ENCODE assay signal across 25 mouse cellular contexts in genomic region chr10:45080490-45080889, GRCm38 (mm10). TPM values are rescaled to one million over a fixed set of nuclear protein-coding genes. Genes with fewer than 3 reads are reported as not detected.
DNase-seq lines count a peak whose midpoint lies in the region; ATAC-seq and TF ChIP-seq lines count a peak whose summit lies in the region.
"Had no signal": no experiment of that assay in that cellular context is flagged by ENCODE, and none has a peak within 500 bp of the region (broad histone marks: within the 10 kb centered on the region; RNA-seq: fewer than 3 reads in every experiment).

No protein-coding gene starts in this region.

- no peak for TF ChIP-seq CTCF in MEL (IDR thresholded peaks at IDR 0.05 in 2 of 3, conservative IDR thresholded peaks at IDR 0.05 in 1 of 3; ENCODE audit: control insufficient read depth in 1 of 3, insufficient read depth in 1 of 3, low read depth in 2 of 3, low read length in 3 of 3, poor library complexity in 1 of 3, severe bottlenecking in 1 of 3)
- TF ChIP-seq CTCF in kidney, adult 2 months (conservative IDR thresholded peaks at IDR 0.05; ENCODE audit: insufficient read depth, insufficient read length, low read depth, low read length) = no peak

- H3K27me3 ChIP-seq in lung, embryonic 15.5 days = no peaks in the 10 kb centered on the region
- no peaks in the 10 kb centered on the region for H3K27me3 ChIP-seq in megakaryocyte, embryonic 14.5 days (replicated peaks)
- H3K27me3 ChIP-seq in MEL (ENCODE audit: control insufficient read depth in 1 of 2, insufficient read depth in 2 of 2, low read length in 2 of 2) = no peaks in the 10 kb centered on the region
- H3K27me3 ChIP-seq in kidney, adult 2 months (replicated peaks; ENCODE audit: control insufficient read depth, insufficient read depth, low read length) = no peaks in the 10 kb centered on the region
- H3K27me3 ChIP-seq: embryonic facial prominence, embryonic 12.5 days; embryonic facial prominence, embryonic 15.5 days; forebrain, embryonic 12.5 days; forebrain, embryonic 15.5 days; heart, embryonic 13.5 days; Patski had no signal

- no peaks in the 10 kb centered on the region for H3K36me3 ChIP-seq in lung, embryonic 15.5 days
- H3K36me3 ChIP-seq in megakaryocyte, embryonic 14.5 days (replicated peaks; ENCODE audit: low read length) = peaks cover 40% of the 10 kb centered on the region
- H3K36me3 ChIP-seq in MEL (ENCODE audit: control insufficient read depth in 1 of 2, insufficient read depth in 2 of 2, low read length in 2 of 2) = peaks cover 5 to 22% of the 10 kb centered on the region in 2 experiments
- no peaks in the 10 kb centered on the region for H3K36me3 ChIP-seq in kidney, adult 2 months (ENCODE audit: control insufficient read depth, insufficient read depth, low read length)
- H3K36me3 ChIP-seq: forebrain, embryonic 15.5 days had no signal

- H3K79me2 ChIP-seq in MEL (ENCODE audit: control insufficient read depth, insufficient read depth, low read length, poor library complexity) = peaks cover 31% of the 10 kb centered on the region

- no peak overlapping the region; the same call in 1 of the 2 replicates for H3K4me2 ChIP-seq in lung, embryonic 15.5 days
- H3K4me2 ChIP-seq: embryonic facial prominence, embryonic 12.5 days; embryonic facial prominence, embryonic 15.5 days; forebrain, embryonic 12.5 days; forebrain, embryonic 15.5 days; heart, embryonic 13.5 days; hindbrain, embryonic 14.5 days had no signal

- no peaks in the 10 kb centered on the region for H3K9me3 ChIP-seq in lung, embryonic 15.5 days
- H3K9me3 ChIP-seq in megakaryocyte, embryonic 14.5 days = no peaks in the 10 kb centered on the region
- no peaks in the 10 kb centered on the region for H3K9me3 ChIP-seq in MEL (replicated peaks; ENCODE audit: insufficient read depth, low read length)
- H3K9me3 ChIP-seq: embryonic facial prominence, embryonic 12.5 days; embryonic facial prominence, embryonic 15.5 days; forebrain, embryonic 12.5 days; forebrain, embryonic 15.5 days; heart, embryonic 10.5 days; heart, embryonic 13.5 days had no signal

- no peak for TF ChIP-seq POLR2A in MEL (IDR thresholded peaks at IDR 0.05; ENCODE audit: control insufficient read depth in 1 of 2, insufficient read depth in 1 of 2, low read depth in 1 of 2, low read length in 2 of 2, poor library complexity in 1 of 2)
- no peak for TF ChIP-seq POLR2A in kidney, adult 2 months (IDR thresholded peaks at IDR 0.05; ENCODE audit: low read depth, low read length)

- H3K27ac ChIP-seq in lung, embryonic 15.5 days = peak overlapping the region; percentile 92
- no peak overlapping the region; the same call in 1 of the 2 replicates for H3K27ac ChIP-seq in MEL (ENCODE audit: control insufficient read depth, low read depth, low read length)
- no peak overlapping the region for H3K27ac ChIP-seq in kidney, adult 2 months (ENCODE audit: insufficient read depth, low read depth, low read length)
- H3K27ac ChIP-seq: embryonic facial prominence, embryonic 12.5 days; embryonic facial prominence, embryonic 15.5 days; forebrain, embryonic 12.5 days; forebrain, embryonic 15.5 days; heart, embryonic 10.5 days; heart, embryonic 13.5 days; hindbrain, embryonic 14.5 days had no signal

- no peak for TF ChIP-seq EP300 in MEL (IDR thresholded peaks at IDR 0.05; ENCODE audit: low read depth in 1 of 2, low read length in 2 of 2)

- no peak overlapping the region for H3K9ac ChIP-seq in lung, embryonic 15.5 days
- H3K9ac ChIP-seq in MEL (ENCODE audit: control insufficient read depth, low read depth, low read length, poor library complexity, severe bottlenecking) = no peak overlapping the region
- H3K9ac ChIP-seq: embryonic facial prominence, embryonic 12.5 days; embryonic facial prominence, embryonic 15.5 days; forebrain, embryonic 12.5 days; forebrain, embryonic 15.5 days; heart, embryonic 13.5 days; hindbrain, embryonic 14.5 days had no signal

- peaks cover 59% of the 10 kb centered on the region for H3K4me1 ChIP-seq in lung, embryonic 15.5 days
- peaks cover 95% of the 10 kb centered on the region for H3K4me1 ChIP-seq in megakaryocyte, embryonic 14.5 days
- peaks cover 3 to 24% of the 10 kb centered on the region in 2 experiments; a peak in 2 of 4 replicates for H3K4me1 ChIP-seq in MEL (ENCODE audit: control insufficient read depth in 1 of 2, insufficient read depth in 2 of 2, low read length in 2 of 2)
- H3K4me1 ChIP-seq in kidney, adult 2 months (ENCODE audit: control insufficient read depth, insufficient read depth, low read length) = no peaks in the 10 kb centered on the region

- no peak for TF ChIP-seq RAD21 in MEL (IDR thresholded peaks at IDR 0.05; ENCODE audit: low read depth, low read length)

- DNase-seq in lung, postnatal 4 days = no peak
- DNase-seq in MEL (ENCODE audit: low read depth, low spot score) = peak; percentile 34
- no peak for DNase-seq in kidney, adult 8-10 months
- no peak for DNase-seq in kidney, adult 2 months
- DNase-seq: adrenal gland, postnatal 10 days; adrenal gland, postnatal 36 days; cerebellum, adult 18-20 months; cerebellum, adult 9-10 months; cerebellum, postnatal 14 days; gastrocnemius, postnatal 25 days; heart, adult 18-20 months; heart, postnatal 14 days; heart, postnatal 4 days had no signal

- WGBS in lung, embryonic 15.5 days = 58% methylated on average over 6 of the region's 6 CpGs
- 85% methylated on average over 6 of the region's 6 CpGs for WGBS in kidney, adult 2 months

- no peak overlapping the region for H3K4me3 ChIP-seq in lung, embryonic 15.5 days
- H3K4me3 ChIP-seq in megakaryocyte, embryonic 14.5 days (replicated peaks) = peak overlapping the region; percentile 81
- H3K4me3 ChIP-seq in MEL (ENCODE audit: control insufficient read depth in 1 of 2, insufficient read depth in 1 of 2, low read depth in 2 of 2, low read length in 2 of 2) = no peak overlapping the region
- H3K4me3 ChIP-seq in kidney, adult 2 months (ENCODE audit: insufficient read depth, low read depth, low read length) = no peak overlapping the region
- H3K4me3 ChIP-seq: embryonic facial prominence, embryonic 12.5 days; embryonic facial prominence, embryonic 15.5 days; forebrain, embryonic 12.5 days; forebrain, embryonic 15.5 days; heart, embryonic 10.5 days; heart, embryonic 13.5 days had no signal

- no peak for ATAC-seq in lung, embryonic 15.5 days (ENCODE audit: borderline replicate concordance, extremely low read depth, low FRiP score, low TSS enrichment)
- ATAC-seq in megakaryocyte, adult 5-6 weeks (ENCODE audit: poor library complexity, severe bottlenecking) = no peak
- ATAC-seq in megakaryocyte progenitor cell, adult 5-6 weeks (replicated peaks; ENCODE audit: poor library complexity) = peak; percentile 30; the same call in 1 of the 2 replicates
- ATAC-seq: forebrain, embryonic 15.5 days; Patski had no signal

TF ChIP-seq in MEL, 35 proteins besides CTCF, POLR2A, EP300 and RAD21:
- TF ChIP-seq GATA1 (IDR thresholded peaks at IDR 0.05; ENCODE audit: low read depth, low read length) (peak; percentile 61), MYC (IDR thresholded peaks at IDR 0.05; ENCODE audit: low read depth, low read length) (no peak), MYB (IDR thresholded peaks at IDR 0.05; ENCODE audit: low read depth, low read length) (no peak), BHLHE40 (IDR thresholded peaks at IDR 0.05; ENCODE audit: borderline replicate concordance, low read depth, low read length) (peak; percentile 34; the same call in 1 of the 2 replicates), E2F4 (IDR thresholded peaks at IDR 0.05; ENCODE audit: borderline replicate concordance, low read depth, low read length) (no peak), MAX (IDR thresholded peaks at IDR 0.05; ENCODE audit: low read length) (no peak), ETS1 (IDR thresholded peaks at IDR 0.05; ENCODE audit: low read depth, low read length) (peak; percentile 36; the same call in 1 of the 2 replicates), JUND (IDR thresholded peaks at IDR 0.05; ENCODE audit: low read depth, low read length) (no peak)

RNA-seq across cellular contexts. Expression of gene Prep, which starts 13.5 kb away (rescaled TPM):
- 35.7 and 36.2 TPM in 2 replicates for polyA plus RNA-seq in lung, embryonic 15.5 days (2015; fragmentation: Nextera tagmentation; extraction: Ambion mirVana)
- 10.3 and 16.1 TPM in 2 replicates for polyA plus RNA-seq in megakaryocyte, embryonic 14.5 days (2012; ENCODE audit: insufficient read depth, low replicate concordance)
- total RNA-seq in megakaryocyte, adult 5-6 weeks (2015) = 5.5 and 6.9 TPM in 2 replicates
- total RNA-seq in megakaryocyte, adult 5-6 weeks (2017) = 8.7 and 9.8 TPM in 2 replicates
- 12.0 and 12.3 TPM in 2 replicates for total RNA-seq in MEL (2012; rRNA removed)
- 10 to 100 TPM in 1 of 2 experiments, not detected in 1; 24.4 TPM for polyA plus RNA-seq in MEL (2012; ENCODE audit: insufficient read depth in 1 of 2, insufficient read length in 2 of 2, low read depth in 1 of 2, low replicate concordance in 2 of 2, missing spikeins in 1 of 2)
- 10.0 and 10.4 TPM in 2 replicates for total RNA-seq in megakaryocyte progenitor cell, adult 5-6 weeks (2015)
- total RNA-seq in megakaryocyte progenitor cell, adult 5-6 weeks (2017) = 12.7 and 13.3 TPM in 2 replicates
- polyA plus RNA-seq in kidney, adult 2 months (2012; rRNA removed) = 6.6 and 7.0 TPM in 2 replicates
